Mouse (Mus musculus): Measurements from ENCODE around the gene Tax1bp1. TPM values are rescaled to one million over a fixed set of nuclear protein-coding genes. Genes with fewer than 3 reads are reported as not detected.
"Not testable (repeated sequence)": the region's sequence is repeated elsewhere in the genome, so short reads cannot be mapped to it uniquely, and the experiment has no call there.

Gene Tax1bp1
- polyA plus RNA-seq, 1 experiment from 2014 or later, result 133 TPM

DNA sequence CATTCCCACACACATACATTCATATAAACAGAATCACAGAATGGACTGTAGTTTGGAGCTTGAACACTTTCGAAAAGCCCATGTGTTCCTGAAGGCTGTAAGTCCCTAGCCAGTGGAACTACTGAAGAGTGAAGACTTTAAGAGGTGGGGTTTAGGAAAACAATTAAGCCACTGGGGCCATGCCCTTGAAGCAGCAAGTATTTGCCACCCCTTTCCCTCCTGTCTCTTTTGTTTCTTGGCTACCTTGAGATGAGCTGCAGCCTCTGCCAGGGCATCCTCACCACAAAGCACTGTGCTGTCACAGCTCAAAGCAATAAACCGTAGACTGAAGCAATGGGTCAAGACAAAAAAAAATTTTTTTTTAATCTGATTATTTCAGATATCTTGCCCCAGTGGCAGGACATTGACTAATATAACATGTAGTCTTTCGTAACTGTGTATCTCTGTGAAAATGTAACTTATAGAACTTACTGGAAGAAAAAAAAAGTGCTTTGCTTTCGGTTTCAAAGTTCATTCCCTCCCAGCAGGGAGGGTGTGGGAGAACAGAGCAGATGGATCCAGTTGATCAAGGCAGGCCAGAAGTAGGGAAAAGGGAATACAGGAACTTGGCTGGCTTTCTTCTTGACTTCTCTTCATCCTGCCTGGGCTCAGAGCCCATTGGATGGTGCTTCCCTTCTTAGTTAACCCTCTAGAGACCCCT is 38.2 kb upstream of the Tax1bp1 start:
- Histone ChIP-seq H3K4me1 (ENCODE audit: insufficient read depth) (peaks cover 8% of the 10 kb centered on the region; the same call in 1 of the 2 replicates), H3K4me3 (ENCODE audit: low read depth, low read length) (no peak overlapping the region), H3K27me3 (ENCODE audit: insufficient read depth, low read length) (no peaks in the 10 kb centered on the region), H3K36me3 (ENCODE audit: insufficient read depth) (no peaks in the 10 kb centered on the region), H3K9me3 (ENCODE audit: low read depth, low read length) (no peaks in the 10 kb centered on the region), H3K27ac (ENCODE audit: low read depth) (peak overlapping the region; percentile 50; the same call in 1 of the 2 replicates), H3K4me2 (no peak overlapping the region), H3K9ac (no peak overlapping the region)
- WGBS, result 62% methylated on average over 4 of the region's 4 CpGs
- no peak for TF ChIP-seq CTCF (IDR thresholded peaks at IDR 0.05; ENCODE audit: low read depth)
- DNase-seq (peak; percentile 65), ATAC-seq (ENCODE audit: insufficient read depth) (peak; percentile 49; the same call in 1 of the 2 replicates)

DNA sequence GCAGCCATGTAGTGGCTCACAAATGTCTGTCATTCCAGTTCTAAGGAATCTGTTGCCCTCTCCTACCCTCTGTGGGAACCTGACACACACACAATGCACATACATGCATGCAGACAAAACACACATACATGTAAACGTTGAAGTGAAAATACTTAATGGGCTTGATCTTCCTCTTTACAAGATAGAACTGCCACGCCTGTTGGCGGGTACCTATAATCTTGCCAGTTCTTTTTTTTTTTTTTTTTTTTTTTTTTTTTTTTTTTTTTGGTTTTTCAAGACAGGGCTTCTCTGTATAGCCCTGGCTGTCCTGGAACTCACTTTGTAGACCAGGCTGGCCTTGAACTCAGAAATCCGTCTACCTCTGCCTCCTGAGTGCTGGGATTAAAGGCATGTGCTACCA is 36.0 kb upstream of the Tax1bp1 start:
- H3K27ac ChIP-seq (ENCODE audit: low read depth); H3K9me3 ChIP-seq (ENCODE audit: low read depth, low read length); H3K9ac ChIP-seq; H3K4me1 ChIP-seq (ENCODE audit: insufficient read depth); H3K27me3 ChIP-seq (ENCODE audit: insufficient read depth, low read length); ATAC-seq (ENCODE audit: insufficient read depth); H3K4me3 ChIP-seq (ENCODE audit: low read depth, low read length); DNase-seq; H3K36me3 ChIP-seq (ENCODE audit: insufficient read depth); H3K4me2 ChIP-seq: not testable (repeated sequence)
- WGBS, result 82% methylated on average over 4 of the region's 4 CpGs

DNA sequence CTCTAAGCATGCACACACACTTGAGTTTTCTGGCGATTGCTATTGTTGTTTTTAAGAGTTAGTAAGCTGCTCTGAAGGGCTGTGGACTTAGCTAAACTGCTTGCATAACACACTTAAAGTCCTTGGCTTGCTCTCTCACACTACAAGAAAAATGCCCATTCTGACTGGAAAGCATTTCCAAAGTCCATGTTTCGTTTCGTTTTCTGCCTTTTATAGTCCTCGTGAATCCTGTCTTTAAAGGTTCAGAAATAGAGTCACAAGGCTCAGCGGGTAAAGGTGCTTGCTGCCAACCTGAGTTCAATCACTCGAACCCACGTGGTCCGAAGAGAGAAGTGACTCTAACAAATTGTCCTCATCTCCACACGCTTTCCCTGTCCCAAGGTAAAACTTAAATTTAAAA is 34.0 kb upstream of the Tax1bp1 start:
- Histone ChIP-seq H3K27me3 (ENCODE audit: insufficient read depth, low read length) (no peaks in the 10 kb centered on the region), H3K36me3 (ENCODE audit: insufficient read depth) (no peaks in the 10 kb centered on the region), H3K4me2 (no peak overlapping the region), H3K4me1 (ENCODE audit: insufficient read depth) (peaks cover 8% of the 10 kb centered on the region; the same call in 1 of the 2 replicates), H3K9ac (no peak overlapping the region), H3K27ac (ENCODE audit: low read depth) (no peak overlapping the region), H3K4me3 (ENCODE audit: low read depth, low read length) (no peak overlapping the region), H3K9me3 (ENCODE audit: low read depth, low read length) (no peaks in the 10 kb centered on the region)
- no peak for TF ChIP-seq CTCF (IDR thresholded peaks at IDR 0.05; ENCODE audit: low read depth)
- ATAC-seq (ENCODE audit: insufficient read depth) (no peak), DNase-seq (no peak)
- WGBS, result 69% methylated on average over 9 of the region's 9 CpGs

GRCm38 (mm10) chr6:52680458-52681032 is 33.0 kb upstream of the Tax1bp1 start:
- DNase-seq (no peak), ATAC-seq (ENCODE audit: insufficient read depth) (no peak)
- no peak overlapping the region for H3K27ac ChIP-seq (ENCODE audit: low read depth)
- H3K9ac ChIP-seq, result no peak overlapping the region
- H3K36me3 ChIP-seq (ENCODE audit: insufficient read depth), result no peaks in the 10 kb centered on the region
- H3K4me1 ChIP-seq (ENCODE audit: insufficient read depth), result peaks cover 3% of the 10 kb centered on the region; the same call in 1 of the 2 replicates
- no peaks in the 10 kb centered on the region for H3K27me3 ChIP-seq (ENCODE audit: insufficient read depth, low read length)
- 40% methylated on average over 8 of the region's 8 CpGs for WGBS
- no peak overlapping the region for H3K4me3 ChIP-seq (ENCODE audit: low read depth, low read length)
- no peak overlapping the region for H3K4me2 ChIP-seq
- no peaks in the 10 kb centered on the region for H3K9me3 ChIP-seq (ENCODE audit: low read depth, low read length)
- TF ChIP-seq CTCF (IDR thresholded peaks at IDR 0.05; ENCODE audit: low read depth), result no peak

DNA sequence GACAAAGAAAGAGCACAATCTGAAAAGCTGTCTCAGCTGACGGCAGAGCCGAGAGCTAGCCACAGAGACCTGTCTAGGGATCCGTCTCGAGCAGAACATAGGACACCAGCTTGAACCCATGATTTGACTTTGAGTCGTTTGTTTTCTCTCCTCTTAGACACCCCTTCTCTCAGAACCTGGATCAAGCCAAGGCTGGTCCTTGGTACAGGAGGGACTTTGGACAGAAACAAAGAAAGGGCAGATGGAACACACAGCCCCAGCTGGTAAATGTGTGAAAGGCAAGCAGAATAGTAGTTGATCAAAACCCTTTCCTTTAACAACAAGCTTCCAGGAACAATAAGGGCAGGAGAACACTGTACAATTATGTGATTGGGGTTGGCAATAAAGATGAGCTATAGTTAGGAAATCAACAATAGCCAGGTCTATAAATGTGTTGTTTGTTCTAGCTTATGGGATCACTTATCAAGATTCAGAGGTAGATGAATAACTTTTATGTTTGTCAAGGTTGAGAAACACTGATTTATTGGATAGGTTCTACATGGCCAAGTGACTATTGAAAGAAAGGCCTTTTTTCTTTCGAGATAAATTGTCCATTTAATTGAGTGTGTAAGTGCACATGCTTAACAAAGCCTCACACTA is 31.6 kb upstream of the Tax1bp1 start:
- no peaks in the 10 kb centered on the region for H3K9me3 ChIP-seq (ENCODE audit: low read depth, low read length)
- TF ChIP-seq CTCF (IDR thresholded peaks at IDR 0.05; ENCODE audit: low read depth), result no peak
- ATAC-seq (ENCODE audit: insufficient read depth) (no peak), DNase-seq (no peak)
- no peak overlapping the region for H3K4me2 ChIP-seq
- WGBS, result 68% methylated on average over 6 of the region's 6 CpGs
- no peaks in the 10 kb centered on the region for H3K36me3 ChIP-seq (ENCODE audit: insufficient read depth)
- no peak overlapping the region for H3K27ac ChIP-seq (ENCODE audit: low read depth)
- H3K4me3 ChIP-seq (ENCODE audit: low read depth, low read length), result no peak overlapping the region
- H3K4me1 ChIP-seq (ENCODE audit: insufficient read depth), result no peaks in the 10 kb centered on the region
- no peaks in the 10 kb centered on the region for H3K27me3 ChIP-seq (ENCODE audit: insufficient read depth, low read length)
- no peak overlapping the region for H3K9ac ChIP-seq

- WGBS, result 87% methylated on average over 3 of the region's 3 CpGs
- Histone ChIP-seq H3K27me3 (ENCODE audit: insufficient read depth, low read length) (no peaks in the 10 kb centered on the region), H3K27ac (ENCODE audit: low read depth) (no peak overlapping the region), H3K9me3 (ENCODE audit: low read depth, low read length) (no peaks in the 10 kb centered on the region), H3K4me1 (ENCODE audit: insufficient read depth) (no peaks in the 10 kb centered on the region), H3K4me2 (no peak overlapping the region), H3K9ac (no peak overlapping the region), H3K4me3 (ENCODE audit: low read depth, low read length) (no peak overlapping the region), H3K36me3 (ENCODE audit: insufficient read depth) (no peaks in the 10 kb centered on the region)
- TF ChIP-seq CTCF (IDR thresholded peaks at IDR 0.05; ENCODE audit: low read depth), result no peak
- DNase-seq, result no peak
- ATAC-seq (ENCODE audit: insufficient read depth), result no peak
Observed at GRCm38 (mm10) chr6:52682607-52683006, 30.9 kb upstream of the Tax1bp1 start.

DNA sequence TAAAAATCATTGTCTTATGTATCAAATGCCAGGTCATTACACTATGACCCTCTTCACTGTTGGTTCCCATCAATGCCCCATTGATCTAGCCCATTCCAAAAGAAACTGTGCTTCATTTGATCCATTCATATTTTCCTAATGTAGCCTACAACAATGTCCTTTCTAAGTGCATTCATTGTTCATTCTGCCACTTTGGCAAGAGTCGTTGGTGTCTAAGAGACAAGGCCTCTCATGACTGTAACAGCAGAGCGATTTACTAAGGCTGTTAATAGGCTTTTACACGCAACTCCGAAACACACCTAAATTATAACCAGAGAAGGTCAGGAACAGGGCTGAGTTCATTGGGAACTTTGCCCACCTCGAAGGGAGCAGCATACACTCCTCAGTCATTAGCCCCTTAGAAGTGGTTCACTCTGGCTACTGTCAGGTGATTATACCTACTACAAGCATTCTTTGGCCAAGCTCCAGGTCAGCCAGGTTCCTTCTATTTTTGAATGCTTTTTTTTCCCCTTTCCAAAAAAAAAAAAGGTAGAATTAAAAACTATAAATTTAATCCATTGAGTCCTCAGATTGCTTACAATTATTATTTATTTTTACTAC is 26.5 kb upstream of the Tax1bp1 start:
- no peaks in the 10 kb centered on the region for H3K27me3 ChIP-seq (ENCODE audit: insufficient read depth, low read length)
- H3K27ac ChIP-seq (ENCODE audit: low read depth), result no peak overlapping the region
- no peaks in the 10 kb centered on the region for H3K9me3 ChIP-seq (ENCODE audit: low read depth, low read length)
- ATAC-seq (ENCODE audit: insufficient read depth) (no peak), DNase-seq (no peak)
- H3K9ac ChIP-seq, result no peak overlapping the region
- H3K4me1 ChIP-seq (ENCODE audit: insufficient read depth), result no peaks in the 10 kb centered on the region
- H3K4me2 ChIP-seq, result no peak overlapping the region
- H3K4me3 ChIP-seq (ENCODE audit: low read depth, low read length), result no peak overlapping the region
- no peak for TF ChIP-seq CTCF (IDR thresholded peaks at IDR 0.05; ENCODE audit: low read depth)
- WGBS, result 86% methylated on average over 5 of the region's 5 CpGs
- no peaks in the 10 kb centered on the region for H3K36me3 ChIP-seq (ENCODE audit: insufficient read depth)
